In the genomic region with DNA sequence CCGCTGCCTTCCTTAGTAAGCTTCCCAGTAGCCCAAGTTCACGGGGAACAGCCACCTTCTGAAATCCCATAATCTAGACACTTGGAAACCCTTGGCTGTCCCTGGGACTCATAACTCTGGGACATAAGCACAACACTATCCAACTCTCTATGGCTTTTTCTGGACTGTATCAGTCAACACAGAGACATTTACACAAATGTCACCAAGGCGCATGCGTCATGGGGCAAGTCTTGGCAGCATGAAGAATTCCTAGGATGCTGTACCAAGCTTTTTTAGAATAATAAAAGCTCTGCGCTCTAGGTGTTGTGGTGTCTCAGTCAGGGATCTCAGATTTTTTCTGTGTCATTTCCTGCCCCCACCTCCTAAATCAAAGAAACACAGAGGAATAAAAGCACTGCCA, we compare ENCODE assay signal across 24 mouse cellular contexts. TPM values are rescaled to one million over a fixed set of nuclear protein-coding genes. Genes with fewer than 3 reads are reported as not detected.
DNase-seq lines count a peak whose midpoint lies in the region; ATAC-seq lines count a peak whose summit lies in the region.
"Had no signal": no experiment of that assay in that cellular context is flagged by ENCODE, and none has a peak within 500 bp of the region (broad histone marks: within the 10 kb centered on the region; RNA-seq: fewer than 3 reads in every experiment).

No protein-coding gene starts in this region.

- no peak overlapping the region for H3K4me3 ChIP-seq in heart, embryonic 12.5 days
- no peak overlapping the region for H3K4me3 ChIP-seq in heart, embryonic 10.5 days
- no peak overlapping the region for H3K4me3 ChIP-seq in heart, embryonic 15.5 days
- H3K4me3 ChIP-seq: embryonic facial prominence, embryonic 13.5 days; forebrain, embryonic 12.5 days; gastrocnemius, adult 2 months; hindbrain, embryonic 12.5 days had no signal

- peak overlapping the region; percentile 34; the same call in 1 of the 2 replicates for H3K27ac ChIP-seq in heart, embryonic 12.5 days (ENCODE audit: poor library complexity, severe bottlenecking)
- no peak overlapping the region for H3K27ac ChIP-seq in heart, embryonic 10.5 days
- peak overlapping the region; percentile 91 for H3K27ac ChIP-seq in heart, embryonic 15.5 days
- H3K27ac ChIP-seq: embryonic facial prominence, embryonic 13.5 days; gastrocnemius, adult 2 months; hindbrain, embryonic 12.5 days had no signal

- no peaks in the 10 kb centered on the region for H3K9me3 ChIP-seq in heart, embryonic 12.5 days (replicated peaks)
- no peaks in the 10 kb centered on the region for H3K9me3 ChIP-seq in heart, embryonic 10.5 days
- H3K9me3 ChIP-seq in heart, embryonic 15.5 days (replicated peaks): no peaks in the 10 kb centered on the region
- H3K9me3 ChIP-seq: embryonic facial prominence, embryonic 13.5 days; forebrain, embryonic 12.5 days; G1E; hindbrain, embryonic 12.5 days had no signal

- no peak overlapping the region for H3K4me2 ChIP-seq in heart, embryonic 12.5 days
- H3K4me2 ChIP-seq in heart, embryonic 15.5 days: no peak overlapping the region
- H3K4me2 ChIP-seq: embryonic facial prominence, embryonic 13.5 days; forebrain, embryonic 12.5 days; hindbrain, embryonic 12.5 days had no signal

- no peaks in the 10 kb centered on the region for H3K27me3 ChIP-seq in heart, embryonic 12.5 days (replicated peaks)
- no peaks in the 10 kb centered on the region for H3K27me3 ChIP-seq in heart, embryonic 10.5 days (ENCODE audit: insufficient read depth, poor library complexity, severe bottlenecking)
- no peaks in the 10 kb centered on the region for H3K27me3 ChIP-seq in heart, embryonic 15.5 days
- H3K27me3 ChIP-seq: embryonic facial prominence, embryonic 13.5 days; forebrain, embryonic 12.5 days; hindbrain, embryonic 12.5 days had no signal

- H3K9ac ChIP-seq in heart, embryonic 12.5 days: no peak overlapping the region
- no peak overlapping the region for H3K9ac ChIP-seq in heart, embryonic 15.5 days
- H3K9ac ChIP-seq: embryonic facial prominence, embryonic 13.5 days; forebrain, embryonic 12.5 days; forebrain, postnatal 0 days; hindbrain, embryonic 12.5 days had no signal

- 83% methylated on average over 5 of the region's 5 CpGs for WGBS in heart, embryonic 12.5 days
- 87% methylated on average over 5 of the region's 5 CpGs for WGBS in heart, embryonic 10.5 days
- 55% methylated on average over 5 of the region's 5 CpGs for WGBS in heart, embryonic 15.5 days

- intact Hi-C loops in heart, postnatal 36 days (cut with DNase I): no loop called here

- no peak for ATAC-seq in heart, embryonic 12.5 days (ENCODE audit: insufficient number of reproducible peaks, low FRiP score)
- ATAC-seq in heart, embryonic 15.5 days (replicated peaks; ENCODE audit: insufficient number of reproducible peaks, insufficient read depth, low FRiP score, low read depth): peak; percentile 65
- ATAC-seq: CD4-positive, CD25-positive, alpha-beta regulatory T cell, adult 4 months; inflammation-experienced regulatory T-cells, adult 6 months; intestine, postnatal 0 days had no signal

- H3K4me1 ChIP-seq in heart, embryonic 12.5 days (replicated peaks): peaks cover 3% of the 10 kb centered on the region; the same call in 1 of the 2 replicates
- H3K4me1 ChIP-seq in heart, embryonic 10.5 days: no peaks in the 10 kb centered on the region; the same call in 1 of the 2 replicates
- peaks cover 25% of the 10 kb centered on the region for H3K4me1 ChIP-seq in heart, embryonic 15.5 days (replicated peaks)
- H3K4me1 ChIP-seq: embryonic facial prominence, embryonic 13.5 days; forebrain, embryonic 12.5 days; hindbrain, embryonic 12.5 days had no signal

- peak; percentile 33 to 56 for DNase-seq in heart, adult 18-20 months
- DNase-seq in heart, postnatal 36 days: no peak
- no peak for DNase-seq in heart, embryonic 10.5 days (ENCODE audit: low spot score)
- peak; percentile 45 for DNase-seq in heart, postnatal 4 days
- no peak for DNase-seq in right cerebral cortex, postnatal 14 days
- no peak for DNase-seq in adrenal gland, adult 18-20 months (ENCODE audit: low spot score in 2 of 2)
- DNase-seq: adrenal gland, postnatal 14 days; B cell, adult 2 months; cerebellum, adult 18-20 months; cerebellum, adult 9-11 months; cerebellum, postnatal 36 days; forebrain, postnatal 0 days; gastrocnemius, adult 2 months; gastrocnemius, postnatal 25 days; kidney, adult 9 months had no signal

- H3K36me3 ChIP-seq in heart, embryonic 12.5 days: peaks cover 65% of the 10 kb centered on the region
- H3K36me3 ChIP-seq in heart, embryonic 10.5 days: peaks cover 58% of the 10 kb centered on the region
- H3K36me3 ChIP-seq in heart, embryonic 15.5 days: peaks cover 25% of the 10 kb centered on the region; the same call in 1 of the 2 replicates

RNA-seq across cellular contexts. Expression of a gene that starts 28.3 kb away (rescaled TPM):
- total RNA-seq in heart, adult 18-20 months (2021): 10 to 100 TPM; 14.5 to 20.7 TPM
- 10 to 100 TPM; 21.9 to 24.8 TPM for total RNA-seq in heart, postnatal 36 days (2021)
- 52.1 and 63.0 TPM in 2 replicates for polyA plus RNA-seq in heart, embryonic 12.5 days (2016; fragmentation: Nextera tagmentation; extraction: Ambion mirVana)
- polyA plus RNA-seq in heart, embryonic 10.5 days (2016; fragmentation: Nextera tagmentation; extraction: Ambion mirVana): 47.8 and 50.7 TPM in 2 replicates
- polyA plus RNA-seq in heart, embryonic 15.5 days (2015; fragmentation: Nextera tagmentation; extraction: Ambion mirVana): 71.2 and 73.8 TPM in 2 replicates
- 10 to 100 TPM; 41.6 to 45.0 TPM for total RNA-seq in heart, postnatal 4 days (2021)
- total RNA-seq in adrenal gland, adult 18-20 months (2021): 10 to 100 TPM; 14.0 to 15.7 TPM

RNA-seq across cellular contexts. Expression of a gene that starts 34.5 kb away (rescaled TPM):
- total RNA-seq in heart, adult 18-20 months (2021): 1 to 10 TPM; 3.7 to 4.1 TPM
- total RNA-seq in heart, postnatal 36 days (2021): 1 to 10 TPM; 6.0 to 6.1 TPM
- polyA plus RNA-seq in heart, embryonic 12.5 days (2016; fragmentation: Nextera tagmentation; extraction: Ambion mirVana): 19.5 and 20.4 TPM in 2 replicates
- polyA plus RNA-seq in heart, embryonic 10.5 days (2016; fragmentation: Nextera tagmentation; extraction: Ambion mirVana): 19.3 and 21.5 TPM in 2 replicates
- 12.5 and 15.3 TPM in 2 replicates for polyA plus RNA-seq in heart, embryonic 15.5 days (2015; fragmentation: Nextera tagmentation; extraction: Ambion mirVana)
- 10 to 100 TPM; 10.5 to 11.9 TPM for total RNA-seq in heart, postnatal 4 days (2021)
- total RNA-seq in adrenal gland, adult 18-20 months (2021): 1 to 10 TPM; 9.7 to 10.0 TPM

RNA-seq across cellular contexts. Expression of a gene that starts 37.7 kb away (rescaled TPM):
- 1 to 10 TPM; 7.4 to 9.3 TPM for total RNA-seq in heart, adult 18-20 months (2021)
- 10 to 100 TPM; 10.4 to 12.0 TPM for total RNA-seq in heart, postnatal 36 days (2021)
- polyA plus RNA-seq in heart, embryonic 12.5 days (2016; fragmentation: Nextera tagmentation; extraction: Ambion mirVana): 17.7 TPM in 2 replicates
- polyA plus RNA-seq in heart, embryonic 10.5 days (2016; fragmentation: Nextera tagmentation; extraction: Ambion mirVana): 12.0 and 13.4 TPM in 2 replicates
- polyA plus RNA-seq in heart, embryonic 15.5 days (2015; fragmentation: Nextera tagmentation; extraction: Ambion mirVana): 18.1 and 23.2 TPM in 2 replicates
- 10 to 100 TPM; 21.3 to 23.1 TPM for total RNA-seq in heart, postnatal 4 days (2021)
- total RNA-seq in adrenal gland, adult 18-20 months (2021): 1 to 10 TPM; 6.9 to 8.3 TPM

Comparison
In these comparisons a context has a peak if more than half of its experiments do, and no peak if none do; other contexts are left out.
1. DNase-seq: peak in heart, adult 18-20 months (2 of 2) and heart, postnatal 4 days (single experiment); none in heart, postnatal 36 days (0 of 2), heart, embryonic 10.5 days (single experiment), right cerebral cortex, postnatal 14 days (single experiment) and adrenal gland, adult 18-20 months (0 of 2).